30 mouse cellular contexts compared by ENCODE assay signal in the genomic region with DNA sequence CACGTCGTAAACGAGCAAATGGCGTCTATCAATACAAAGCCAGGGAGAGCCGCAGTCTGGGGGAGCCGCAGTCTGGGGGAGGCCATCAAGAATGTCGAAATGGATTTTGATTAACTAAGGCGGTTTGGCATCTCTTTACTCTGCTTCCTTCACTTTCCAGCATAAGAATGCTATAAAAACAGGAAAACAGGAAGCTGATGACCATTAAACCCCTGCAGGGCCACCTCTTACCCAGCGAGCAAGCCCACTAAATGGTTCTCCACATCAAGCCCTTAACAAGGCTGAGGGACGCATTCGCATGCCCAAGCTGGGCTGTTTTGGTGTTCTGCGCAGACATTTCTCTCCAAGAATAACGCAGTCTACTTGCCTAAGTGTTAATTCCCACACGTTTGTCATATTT.
A peak's percentile ranks its signal among the peaks of the same experiment; 100 is the strongest.
DNase-seq lines count a peak whose midpoint lies in the region; ATAC-seq lines count a peak whose summit lies in the region.
"Had no signal": no experiment of that assay in that cellular context is flagged by ENCODE, and none has a peak within 500 bp of the region (broad histone marks: within the 10 kb centered on the region; RNA-seq: fewer than 3 reads in every experiment).

No protein-coding gene starts in this region.

- 17% methylated on average over 14 of the region's 14 CpGs for WGBS in neural tube, embryonic 11.5 days
- 14% methylated on average over 14 of the region's 14 CpGs for WGBS in neural tube, embryonic 12.5 days

- no peaks in the 10 kb centered on the region for H3K36me3 ChIP-seq in neural tube, embryonic 11.5 days (ENCODE audit: control insufficient read depth, insufficient read depth, low read length)
- H3K36me3 ChIP-seq in neural tube, embryonic 12.5 days = no peaks in the 10 kb centered on the region
- H3K36me3 ChIP-seq: embryonic facial prominence, embryonic 13.5 days; forebrain, embryonic 12.5 days; heart, embryonic 13.5 days had no signal

- H3K4me2 ChIP-seq in neural tube, embryonic 11.5 days (ENCODE audit: low read depth) = 0 out of 2 replicates have a peak overlapping the region, but pooled peaks have one; percentile 20
- H3K4me2 ChIP-seq in neural tube, embryonic 12.5 days (replicated peaks) = peak overlapping the region; percentile 25; the same call in 1 of the 2 replicates
- H3K4me2 ChIP-seq: embryonic facial prominence, embryonic 13.5 days; forebrain, embryonic 12.5 days; heart, embryonic 13.5 days; hindbrain, embryonic 14.5 days had no signal

- ATAC-seq in neural tube, embryonic 11.5 days (ENCODE audit: insufficient read depth, low FRiP score, low TSS enrichment) = no peak
- ATAC-seq in neural tube, embryonic 12.5 days (ENCODE audit: low FRiP score, low read depth) = no peak
- ATAC-seq: forebrain, postnatal 0 days; inflammation-experienced regulatory T-cells, adult 6 months; midbrain, embryonic 16.5 days; Patski had no signal

- no peaks in the 10 kb centered on the region for H3K27me3 ChIP-seq in neural tube, embryonic 11.5 days (ENCODE audit: control insufficient read depth, insufficient read depth, low read length)
- H3K27me3 ChIP-seq in neural tube, embryonic 12.5 days (replicated peaks) = no peaks in the 10 kb centered on the region
- H3K27me3 ChIP-seq: embryonic facial prominence, embryonic 13.5 days; forebrain, embryonic 12.5 days; Patski had no signal

- H3K27ac ChIP-seq in neural tube, embryonic 11.5 days (ENCODE audit: low read depth, low read length) = no peak overlapping the region
- no peak overlapping the region for H3K27ac ChIP-seq in neural tube, embryonic 12.5 days
- H3K27ac ChIP-seq: embryonic facial prominence, embryonic 13.5 days; forebrain, embryonic 12.5 days; heart, embryonic 13.5 days; hindbrain, embryonic 14.5 days; liver, embryonic 14.5 days; macrophage had no signal

- no peaks in the 10 kb centered on the region for H3K9me3 ChIP-seq in neural tube, embryonic 11.5 days (ENCODE audit: control insufficient read depth, low read length)
- no peaks in the 10 kb centered on the region for H3K9me3 ChIP-seq in neural tube, embryonic 12.5 days
- H3K9me3 ChIP-seq: embryonic facial prominence, embryonic 13.5 days; forebrain, embryonic 12.5 days had no signal

- H3K9ac ChIP-seq in neural tube, embryonic 11.5 days (ENCODE audit: low read length) = no peak overlapping the region
- no peak overlapping the region for H3K9ac ChIP-seq in neural tube, embryonic 12.5 days
- H3K9ac ChIP-seq: embryonic facial prominence, embryonic 13.5 days; forebrain, embryonic 12.5 days; forebrain, postnatal 0 days; heart, embryonic 13.5 days; hindbrain, embryonic 14.5 days; liver, embryonic 14.5 days had no signal

- H3K4me1 ChIP-seq in neural tube, embryonic 11.5 days (ENCODE audit: control insufficient read depth, insufficient read depth, low read length) = no peaks in the 10 kb centered on the region
- H3K4me1 ChIP-seq in neural tube, embryonic 12.5 days = 0 out of 2 replicates have a peak, but pooled peaks cover 5% of the 10 kb centered on the region
- H3K4me1 ChIP-seq: heart, embryonic 13.5 days had no signal

- no peak for DNase-seq in neural tube, embryonic 11.5 days (ENCODE audit: low spot score)
- no peak for DNase-seq in neural tube, embryonic 10.5 days (ENCODE audit: extremely low spot score, low spot score)
- peak; percentile 63 for DNase-seq in hindlimb bud, embryonic 11.5 days (ENCODE audit: extremely low spot score, low read depth, low spot score)
- no peak for DNase-seq in embryo, embryonic 11 days
- DNase-seq in layer of hippocampus, adult 9-10 months (ENCODE audit: low spot score) = no peak
- DNase-seq: adrenal gland, postnatal 25 days; B cell, adult 2 months; cerebellum, adult 11-12 months; cerebellum, adult 9-11 months; forebrain, postnatal 0 days; gastrocnemius, postnatal 10 days; heart, postnatal 10 days; kidney, adult 8-10 months; kidney, postnatal 14 days; liver; lung, adult 2 months; lung, postnatal 10 days; right cerebral cortex, postnatal 4 days; thymus, adult 2 months; thymus, postnatal 36 days had no signal

- no peak overlapping the region for H3K4me3 ChIP-seq in neural tube, embryonic 11.5 days (ENCODE audit: low read depth, low read length)
- H3K4me3 ChIP-seq in neural tube, embryonic 12.5 days = no peak overlapping the region
- H3K4me3 ChIP-seq: embryonic facial prominence, embryonic 13.5 days; forebrain, embryonic 12.5 days; heart, embryonic 13.5 days had no signal
